Mouse (Mus musculus) retina, adult 2 months (tissue): Measurements from ENCODE around the gene Myt1l.

Source experiments
- DNase-seq: peaks from one replicate; pipeline ENCODE4 v3.0.0-alpha.2; 2012; ENCODE audit warnings: low read depth, low spot score

Myt1l gene

DNA sequence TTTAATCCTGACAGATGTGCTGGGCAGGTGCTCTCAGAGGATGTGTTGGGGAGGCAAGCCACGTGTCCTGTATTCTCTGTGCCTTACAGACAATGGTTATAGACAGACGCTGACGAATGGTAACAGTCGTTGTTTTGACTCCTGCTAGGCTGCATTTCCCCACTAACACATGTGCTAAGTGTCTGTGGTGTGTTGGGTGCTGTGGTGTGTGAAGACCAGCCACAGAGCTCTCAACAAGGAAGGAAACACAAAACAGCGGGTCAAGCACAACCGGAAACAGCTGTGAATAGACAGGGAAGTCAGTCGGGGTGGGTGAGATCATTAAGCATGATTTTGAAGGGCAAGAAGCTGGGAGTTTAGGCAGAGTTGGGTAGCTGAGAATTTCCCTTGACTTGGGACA lies 41.1 kb downstream of the Myt1l start:
- no peak for DNase-seq

DNA sequence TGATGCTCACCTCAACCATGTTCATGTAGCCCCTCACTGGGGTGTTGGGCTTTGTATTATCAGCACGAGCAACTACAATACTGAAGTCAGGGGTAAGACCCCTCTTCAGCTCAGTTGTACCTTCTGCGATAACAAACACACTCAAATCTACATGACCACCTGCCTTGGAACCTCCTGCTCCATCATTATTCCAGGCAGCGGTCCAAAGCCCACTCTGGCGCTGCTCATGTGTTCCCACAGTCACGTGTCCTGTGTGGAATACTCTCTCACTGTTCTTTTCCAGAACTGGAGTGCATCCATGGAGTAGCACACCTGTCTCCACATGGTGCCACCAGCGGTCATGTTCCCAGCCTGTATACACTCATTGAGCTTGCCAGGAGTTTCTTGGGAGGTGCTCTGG lies 42.2 kb downstream of the Myt1l start:
- no peak for DNase-seq

- no peak for DNase-seq
Measured at GRCm38 (mm10) chr12:29571613-29572012, 43.4 kb downstream of the Myt1l start.

GRCm38 (mm10) chr12:29593787-29594186 lies 65.6 kb downstream of the Myt1l start:
- DNase-seq = no peak

DNA sequence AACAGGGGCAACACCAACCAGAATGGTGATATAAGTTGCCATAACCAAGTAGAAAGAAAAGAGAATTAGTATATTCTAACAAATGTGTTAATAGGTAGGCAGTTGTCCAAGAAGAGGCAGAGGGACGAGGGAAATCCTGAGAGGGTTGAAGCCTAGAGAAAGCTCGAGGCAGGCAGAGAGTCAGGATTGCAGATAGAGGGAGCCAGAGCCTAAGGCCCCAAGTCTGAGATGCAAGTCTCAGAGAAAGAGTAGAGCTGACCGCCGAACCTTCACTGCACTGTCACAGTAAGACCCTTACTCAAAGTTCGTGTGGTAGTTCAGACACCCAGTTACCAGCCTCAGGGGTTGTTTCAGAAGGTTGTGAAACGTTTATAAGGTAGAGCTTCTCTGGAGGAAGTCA lies 71.7 kb downstream of the Myt1l start:
- DNase-seq = no peak

GRCm38 (mm10) chr12:29601223-29601622 lies 73.0 kb downstream of the Myt1l start:
- DNase-seq = no peak

- DNase-seq = no peak
Measured at GRCm38 (mm10) chr12:29604659-29605058, 76.5 kb downstream of the Myt1l start.

DNA sequence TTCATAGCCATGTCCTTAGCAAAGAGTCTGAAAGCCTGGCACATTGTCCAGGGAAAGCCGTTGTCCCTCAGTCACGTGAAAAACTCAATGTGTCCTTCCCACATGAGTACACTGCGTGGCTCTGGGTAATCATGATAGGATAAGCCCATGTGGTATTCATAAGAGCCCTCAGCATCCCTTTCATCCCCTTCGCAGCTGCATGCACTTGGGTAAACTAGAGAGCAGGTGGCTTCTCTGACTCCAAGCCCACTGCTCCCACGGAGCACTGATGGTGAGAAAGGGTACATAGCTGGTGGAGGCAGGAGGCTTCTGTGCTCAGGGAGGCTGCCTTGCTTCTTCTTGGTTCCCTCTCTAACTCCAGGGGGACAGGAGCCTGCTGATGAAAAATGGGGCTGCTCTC lies 76.9 kb downstream of the Myt1l start:
- DNase-seq = no peak

GRCm38 (mm10) chr12:29606221-29606620 lies 78.0 kb downstream of the Myt1l start:
- no peak for DNase-seq

- no peak for DNase-seq
Measured at GRCm38 (mm10) chr12:29617746-29618145, 89.6 kb downstream of the Myt1l start.

GRCm38 (mm10) chr12:29621530-29621929 lies 93.3 kb downstream of the Myt1l start:
- no peak for DNase-seq

GRCm38 (mm10) chr12:29627956-29628750 lies 100.0 kb downstream of the Myt1l start:
- DNase-seq = no peak

- no peak for DNase-seq
Measured at GRCm38 (mm10) chr12:29629875-29630538, 101.8 kb downstream of the Myt1l start.

DNA sequence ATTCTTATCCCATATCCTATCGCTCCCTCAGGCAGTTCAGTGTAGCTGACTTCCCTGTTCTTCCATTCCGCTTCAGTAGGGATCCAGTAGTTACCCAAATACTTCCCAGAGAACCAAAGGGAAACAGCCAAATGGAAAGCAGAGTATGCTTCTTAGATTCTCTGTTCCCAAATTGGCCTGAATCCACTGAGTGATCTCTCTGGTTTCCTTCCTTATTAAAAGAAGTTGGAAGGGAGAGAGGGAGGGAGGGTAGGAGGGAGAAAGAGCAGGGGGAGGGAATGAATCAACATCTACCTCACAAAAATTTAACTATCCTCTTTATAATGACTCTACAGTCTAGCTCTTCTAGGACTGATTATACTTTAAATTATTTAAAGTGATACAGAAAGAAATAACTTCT lies 106.3 kb downstream of the Myt1l start:
- no peak for DNase-seq

- no peak for DNase-seq
Measured at GRCm38 (mm10) chr12:29639543-29640196, 111.5 kb downstream of the Myt1l start.

- no peak for DNase-seq
Measured at GRCm38 (mm10) chr12:29640201-29640600, 112.0 kb downstream of the Myt1l start.

GRCm38 (mm10) chr12:29642915-29643314 lies 114.7 kb downstream of the Myt1l start:
- no peak for DNase-seq

GRCm38 (mm10) chr12:29644091-29644490 lies 115.9 kb downstream of the Myt1l start:
- DNase-seq = no peak

DNA sequence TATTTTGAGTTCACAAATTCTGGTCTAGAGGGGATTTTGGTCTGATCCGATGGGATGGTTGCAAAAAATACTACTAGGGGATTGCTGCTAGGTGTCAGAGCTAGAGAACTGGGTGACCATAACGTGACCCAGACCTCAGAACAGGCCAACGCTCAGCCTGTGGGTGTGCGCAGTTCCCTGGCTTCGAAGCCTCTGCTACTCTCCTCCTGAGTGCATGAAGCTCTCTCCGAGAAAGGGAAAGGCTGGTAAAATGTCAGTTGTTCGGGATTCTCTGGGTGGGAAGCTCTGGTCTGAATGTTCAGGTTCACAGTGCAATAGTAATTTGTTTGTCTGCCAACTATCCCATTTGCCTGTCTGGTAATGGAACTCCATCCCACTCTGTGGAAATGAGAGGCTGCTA lies 116.5 kb downstream of the Myt1l start:
- DNase-seq = no peak

DNA sequence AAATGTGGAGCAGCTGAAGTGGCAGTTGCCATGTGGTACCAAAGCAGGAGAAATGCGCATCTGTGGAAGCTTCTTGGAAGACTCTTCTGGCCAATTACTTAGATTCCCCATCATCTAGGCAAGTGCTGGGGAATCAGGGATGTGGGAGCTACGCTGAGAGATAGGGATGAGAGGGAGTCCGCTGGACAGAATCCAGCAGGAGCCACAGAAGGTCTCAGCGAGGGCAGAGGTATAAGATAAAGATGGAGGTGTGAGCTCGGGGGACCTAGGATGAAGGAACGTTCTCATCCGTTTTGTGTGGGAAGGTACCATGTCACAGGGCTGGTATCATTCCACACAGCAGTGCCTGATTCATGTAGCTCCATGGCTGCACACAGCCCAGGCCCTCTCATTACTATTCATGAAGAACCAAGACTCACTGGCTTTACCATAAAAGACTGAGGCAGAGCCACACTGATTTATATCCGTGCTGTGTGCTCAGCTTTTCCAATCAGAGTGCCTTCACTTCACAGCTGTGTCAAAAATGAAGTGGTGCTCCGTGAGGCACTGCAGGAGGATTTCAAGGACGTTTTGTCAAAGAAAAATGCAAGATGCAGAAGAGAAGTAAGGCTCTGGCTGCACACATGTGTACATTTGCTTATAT lies 121.4 kb downstream of the Myt1l start:
- no peak for DNase-seq

- no peak for DNase-seq
Measured at GRCm38 (mm10) chr12:29652516-29652915, 124.3 kb downstream of the Myt1l start.

DNA sequence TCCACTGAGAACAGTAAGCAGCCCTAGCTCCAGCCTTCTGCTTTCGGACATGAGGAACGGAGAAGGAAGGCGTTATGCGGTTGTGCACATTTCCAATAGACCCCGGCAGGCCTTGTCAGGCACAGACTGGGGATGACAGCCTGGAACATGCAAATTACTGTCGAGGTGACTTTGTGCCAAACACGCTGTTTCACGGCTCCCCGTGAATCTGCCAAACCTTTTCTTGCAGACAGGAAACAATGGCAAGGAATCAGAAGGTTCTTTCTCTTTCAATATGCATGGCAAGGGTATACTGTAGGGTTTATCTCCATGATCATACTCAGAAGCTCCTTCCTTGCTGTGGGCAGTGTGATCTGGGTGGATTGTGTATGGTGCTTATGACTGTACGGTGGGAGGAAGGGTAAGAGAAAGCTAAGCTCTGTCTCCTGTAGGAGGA lies 127.0 kb downstream of the Myt1l start:
- no peak for DNase-seq
